Mouse (Mus musculus) layer of hippocampus, adult 8-10 months (tissue): Measurements from ENCODE around the gene Mtor. TPM values are rescaled to one million over a fixed set of nuclear protein-coding genes. Genes with fewer than 3 reads are reported as not detected.

Experiments
- DNase-seq, 2 experiments: peaks; one replicate each; pipeline ENCODE4 v3.0.0; 2022; ENCODE audit warnings: low spot score in 2 of 2
- total RNA-seq, 4 experiments: library from RNA; stranded (reverse); gene quantifications; 2 replicates each; pipeline ENCODE4 v1.2.4; 2022

Gene Mtor
- total RNA-seq, 4 experiments from 2014 or later = 84.8 to 92.8 (median 86.8) TPM

- DNase-seq = no peak
Measured at GRCm38 (mm10) chr4:148530778-148531177, 82.4 kb downstream of the Mtor start.

- no peak for DNase-seq
Measured at GRCm38 (mm10) chr4:148531341-148531740, 82.9 kb downstream of the Mtor start.

- no peak for DNase-seq
Measured at GRCm38 (mm10) chr4:148532516-148532915, 84.1 kb downstream of the Mtor start.

GRCm38 (mm10) chr4:148533613-148534328, 85.4 kb downstream of the Mtor start:
- peak in 1 of 2 experiments; percentile 46 for DNase-seq

- DNase-seq = no peak
Measured at GRCm38 (mm10) chr4:148535876-148536275, 87.5 kb downstream of the Mtor start.

GRCm38 (mm10) chr4:148549106-148549505, 100.7 kb downstream of the Mtor start:
- DNase-seq = no peak

GRCm38 (mm10) chr4:148557766-148558165, 109.4 kb downstream of the Mtor start:
- DNase-seq = no peak

GRCm38 (mm10) chr4:148558297-148559000, 110.0 kb downstream of the Mtor start, which contains the start of gene Exosc10:
Gene Exosc10 (plus strand): TSS chr4:148558429.
- DNase-seq = peak; percentile 53 to 85

- no peak for DNase-seq
Measured at GRCm38 (mm10) chr4:148562676-148563075, 114.3 kb downstream of the Mtor start.

GRCm38 (mm10) chr4:148563595-148563994, 115.2 kb downstream of the Mtor start:
- no peak for DNase-seq

GRCm38 (mm10) chr4:148570138-148570537, 121.7 kb downstream of the Mtor start:
- DNase-seq = no peak

GRCm38 (mm10) chr4:148570693-148571295, 122.4 kb downstream of the Mtor start:
- DNase-seq = no peak

- DNase-seq = no peak
Measured at GRCm38 (mm10) chr4:148573222-148573621, 124.8 kb downstream of the Mtor start.

- no peak for DNase-seq
Measured at GRCm38 (mm10) chr4:148580765-148581164, 132.4 kb downstream of the Mtor start.

- DNase-seq = no peak
Measured at GRCm38 (mm10) chr4:148581422-148581821, 133.0 kb downstream of the Mtor start.

- no peak for DNase-seq
Measured at GRCm38 (mm10) chr4:148583257-148583656, 134.8 kb downstream of the Mtor start.

- DNase-seq = no peak
Measured at GRCm38 (mm10) chr4:148586648-148587047, 138.2 kb downstream of the Mtor start.

- no peak for DNase-seq
Measured at GRCm38 (mm10) chr4:148588793-148589192, 140.4 kb downstream of the Mtor start.

GRCm38 (mm10) chr4:148589565-148589964, 141.2 kb downstream of the Mtor start:
- no peak for DNase-seq

- DNase-seq = no peak
Measured at GRCm38 (mm10) chr4:148590421-148591170, 142.2 kb downstream of the Mtor start.

- peak; percentile 95 to 98 for DNase-seq
Measured at GRCm38 (mm10) chr4:148591171-148591630, 142.8 kb downstream of the Mtor start, which contains the start of gene Srm. Gene Srm (plus strand): TSS chr4:148591503.
